Mouse (Mus musculus) stomach, postnatal 0 days (tissue): ENCODE measurements around the gene Map4k4.

Experiments
- CTCF ChIP-seq: IDR thresholded peaks from 2 replicates; pipeline ENCODE4 v1.5.1; 2016; ENCODE audit warnings: antibody characterized with exemption, low read depth, mild to moderate bottlenecking, moderate library complexity
- EP300 ChIP-seq: optimal IDR thresholded peaks from 2 replicates; pipeline ENCODE3; 2016; ENCODE audit warnings: antibody characterized with exemption

DNA sequence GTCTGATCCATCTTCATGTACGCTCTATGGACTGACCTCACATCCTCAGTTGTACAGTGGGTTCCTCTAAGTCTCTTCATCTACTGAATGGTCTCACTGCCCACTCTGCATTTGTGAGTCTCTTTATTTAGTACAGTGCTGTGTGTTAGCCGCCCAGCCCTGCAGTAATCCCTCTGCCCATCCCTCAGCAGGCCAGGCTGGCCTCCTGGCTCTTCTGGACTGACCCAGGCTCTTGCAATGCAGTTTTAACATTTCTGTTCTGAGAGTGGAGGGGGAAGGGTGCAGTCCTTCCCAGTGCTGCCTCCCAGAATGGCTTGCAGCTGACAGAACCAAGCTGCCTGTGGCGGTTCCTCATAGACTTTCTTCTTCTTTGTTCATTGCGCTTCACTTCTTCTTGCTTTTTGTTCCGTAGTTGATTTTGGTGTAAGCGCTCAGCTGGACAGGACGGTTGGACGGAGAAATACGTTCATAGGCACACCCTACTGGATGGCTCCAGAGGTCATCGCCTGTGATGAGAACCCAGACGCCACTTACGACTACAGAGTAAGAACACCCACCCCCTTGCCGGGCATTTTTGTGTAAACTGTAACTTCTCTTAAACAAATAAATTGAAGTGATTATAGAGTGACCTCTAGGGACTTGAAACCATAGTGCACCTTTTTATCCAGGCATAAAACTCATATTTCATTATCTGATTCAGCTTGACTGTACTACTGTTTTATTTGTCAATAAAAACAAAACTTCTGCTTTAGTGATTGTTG is 82.2 kb downstream of the Map4k4 start:
- TF ChIP-seq CTCF (peak; percentile 64), EP300 (no peak)
